Comparison of ENCODE assay signal across 8 mouse cellular contexts in the genomic region with DNA sequence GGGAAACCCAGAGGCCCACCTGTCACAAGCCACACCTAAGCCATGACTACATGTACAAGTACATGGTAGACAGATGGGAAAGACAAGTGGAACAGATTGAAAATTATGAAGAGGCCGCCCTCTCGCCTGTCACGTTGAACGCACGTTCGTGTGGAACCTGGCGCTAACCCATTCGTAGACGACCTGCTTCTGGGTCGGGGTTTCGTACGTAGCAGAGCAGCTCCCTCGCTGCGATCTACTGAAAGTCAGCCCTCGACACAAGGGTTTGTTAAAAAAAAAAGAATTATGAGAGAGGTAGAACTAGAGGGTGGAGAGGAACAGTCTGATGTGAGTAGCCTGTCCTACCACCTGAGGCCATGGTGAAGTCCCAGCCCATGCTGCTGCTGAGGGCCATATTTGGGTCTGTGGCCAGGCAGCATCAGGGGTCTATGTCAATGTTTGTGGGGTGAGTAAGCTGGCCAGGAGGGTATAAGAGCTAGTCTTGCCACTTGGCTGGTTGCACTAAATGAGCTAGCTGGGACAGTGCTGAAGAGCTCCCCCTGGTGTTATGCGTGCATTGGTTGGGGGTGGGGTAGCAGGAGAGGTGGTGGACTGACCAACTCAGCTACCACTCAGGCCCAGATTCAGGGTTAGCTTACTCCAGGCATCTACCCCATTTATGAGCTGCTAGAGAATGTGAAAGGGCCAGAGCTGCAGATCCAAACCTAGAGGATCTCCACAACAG. TPM values are rescaled to one million over a fixed set of nuclear protein-coding genes. Genes with fewer than 3 reads are reported as not detected.
DNase-seq lines count a peak whose midpoint lies in the region; ATAC-seq and TF ChIP-seq lines count a peak whose summit lies in the region.

No protein-coding gene starts in this region.

- peak; percentile 46 for DNase-seq in kidney, adult 11 months
- peak; percentile 83 to 87 for DNase-seq in frontal cortex, postnatal 36 days (ENCODE audit: low spot score in 2 of 2)
- DNase-seq in kidney, postnatal 14 days = peak; percentile 62
- DNase-seq in liver, postnatal 0 days = peak; percentile 58
- peak; percentile 21 for DNase-seq in right cerebral cortex, postnatal 4 days
- DNase-seq in urinary bladder, postnatal 4 days (ENCODE audit: low spot score in 2 of 2) = peak; percentile 31 to 64

- ATAC-seq in kidney, embryonic 16.5 days (ENCODE audit: low FRiP score, low TSS enrichment) = no peak
- peak; percentile 65 for ATAC-seq in liver, postnatal 0 days

- 0 out of 2 replicates have a peak, but pooled peaks cover 11% of the 10 kb centered on the region for H3K36me3 ChIP-seq in kidney, embryonic 16.5 days (ENCODE audit: insufficient read depth, low read length)
- peaks cover 5% of the 10 kb centered on the region; the same call in 1 of the 2 replicates for H3K36me3 ChIP-seq in liver, postnatal 0 days (replicated peaks; ENCODE audit: insufficient read depth, low read length)

- no peak overlapping the region for H3K4me2 ChIP-seq in kidney, embryonic 16.5 days (replicated peaks; ENCODE audit: low read depth, low read length)
- H3K4me2 ChIP-seq in liver, postnatal 0 days (ENCODE audit: low read depth, low read length) = no peak overlapping the region

- no peak for TF ChIP-seq EP300 in liver, postnatal 0 days (IDR thresholded peaks at IDR 0.05; ENCODE audit: low read depth)

- no peaks in the 10 kb centered on the region for H3K9me3 ChIP-seq in kidney, embryonic 16.5 days (ENCODE audit: low read length)
- H3K9me3 ChIP-seq in liver, postnatal 0 days (ENCODE audit: low read length) = no peaks in the 10 kb centered on the region

- no peak for TF ChIP-seq POLR2A in bone marrow macrophage, adult 2 months (IDR thresholded peaks at IDR 0.05; ENCODE audit: borderline replicate concordance, low read depth, low read length)

- no peaks in the 10 kb centered on the region for H3K4me1 ChIP-seq in kidney, embryonic 16.5 days (ENCODE audit: insufficient read depth, low read length)
- H3K4me1 ChIP-seq in bone marrow macrophage, adult 2 months (ENCODE audit: control insufficient read depth, insufficient read depth, low read length) = no peaks in the 10 kb centered on the region
- H3K4me1 ChIP-seq in liver, postnatal 0 days (ENCODE audit: insufficient read depth) = no peaks in the 10 kb centered on the region

- no peaks in the 10 kb centered on the region for H3K27me3 ChIP-seq in kidney, embryonic 16.5 days (ENCODE audit: insufficient read depth, low read length)
- H3K27me3 ChIP-seq in liver, postnatal 0 days (ENCODE audit: insufficient read depth, low read length) = no peaks in the 10 kb centered on the region

- H3K9ac ChIP-seq in kidney, embryonic 16.5 days (replicated peaks; ENCODE audit: low read length) = no peak overlapping the region
- no peak overlapping the region for H3K9ac ChIP-seq in liver, postnatal 0 days (replicated peaks)

- peak; percentile 14; the same call in 1 of the 2 replicates for TF ChIP-seq CTCF in bone marrow macrophage, adult 2 months (IDR thresholded peaks at IDR 0.05; ENCODE audit: low read depth, low read length)
- peak; percentile 70 for TF ChIP-seq CTCF in liver, postnatal 0 days (IDR thresholded peaks at IDR 0.05; ENCODE audit: low read depth)

- H3K27ac ChIP-seq in kidney, embryonic 16.5 days (ENCODE audit: low read length) = no peak overlapping the region
- H3K27ac ChIP-seq in bone marrow macrophage, adult 2 months (ENCODE audit: insufficient read depth, low read depth, low read length) = no peak overlapping the region
- H3K27ac ChIP-seq in liver, postnatal 0 days (ENCODE audit: low read depth) = no peak overlapping the region

- 76% methylated on average over 16 of the region's 16 CpGs for WGBS in kidney, embryonic 16.5 days
- WGBS in liver, postnatal 0 days (ENCODE audit: insufficient replicate concordance) = 79% methylated on average over 16 of the region's 16 CpGs

- no peak overlapping the region for H3K4me3 ChIP-seq in kidney, embryonic 16.5 days (ENCODE audit: low read length)
- H3K4me3 ChIP-seq in bone marrow macrophage, adult 2 months (ENCODE audit: insufficient read depth, low read length) = no peak overlapping the region
- no peak overlapping the region for H3K4me3 ChIP-seq in liver, postnatal 0 days (ENCODE audit: low read depth, low read length)

RNA-seq across cellular contexts. Expression of gene Atf2, which starts 24.5 kb away (rescaled TPM):
- polyA plus RNA-seq in kidney, embryonic 16.5 days (2015; fragmentation: Nextera tagmentation; extraction: Ambion mirVana) = 66.9 and 75.0 TPM in 2 replicates
- polyA plus RNA-seq in bone marrow macrophage, adult 2 months (2012; ENCODE audit: insufficient read depth, insufficient read length, missing spikeins) = 44.2 and 46.2 TPM in 2 replicates
- polyA plus RNA-seq in liver, postnatal 0 days (2015; fragmentation: Nextera tagmentation; extraction: Ambion mirVana) = 14.4 and 14.9 TPM in 2 replicates

RNA-seq across cellular contexts. Expression of gene Atp5g3, which starts 43.2 kb away (rescaled TPM):
- 1,452 and 1,475 TPM in 2 replicates for polyA plus RNA-seq in kidney, embryonic 16.5 days (2015; fragmentation: Nextera tagmentation; extraction: Ambion mirVana)
- 284 and 308 TPM in 2 replicates for polyA plus RNA-seq in bone marrow macrophage, adult 2 months (2012; ENCODE audit: insufficient read depth, insufficient read length, missing spikeins)
- 1,436 and 1,439 TPM in 2 replicates for polyA plus RNA-seq in liver, postnatal 0 days (2015; fragmentation: Nextera tagmentation; extraction: Ambion mirVana)

Comparison
In these comparisons a context has a peak if more than half of its experiments do, and no peak if none do; other contexts are left out.
1. DNase-seq: peak in every context shown above with its lines; median percentile 85 in frontal cortex, postnatal 36 days; 62 in kidney, postnatal 14 days; 58 in liver, postnatal 0 days; 48 in urinary bladder, postnatal 4 days; 46 in kidney, adult 11 months; 21 in right cerebral cortex, postnatal 4 days.